Mouse (Mus musculus): ENCODE measurements around the gene Higd1c. TPM values are rescaled to one million over a fixed set of nuclear protein-coding genes. Genes with fewer than 3 reads are reported as not detected.
"Not testable (repeated sequence)": the region's sequence is repeated elsewhere in the genome, so short reads cannot be mapped to it uniquely, and the experiment has no call there.

Higd1c gene
- polyA plus RNA-seq, 1 experiment = not detected

- no peaks in the 10 kb centered on the region for H3K36me3 ChIP-seq (ENCODE audit: control insufficient read depth, insufficient read depth, low read length, poor library complexity, severe bottlenecking)
- TF ChIP-seq POLR2A (IDR thresholded peaks at IDR 0.05; ENCODE audit: insufficient read depth, low read length) (no peak), CTCF (IDR thresholded peaks at IDR 0.05; ENCODE audit: low read depth, low read length) (no peak), EP300 (IDR thresholded peaks at IDR 0.05; ENCODE audit: insufficient read depth, low read depth, low read length) (no peak)
- H3K9ac ChIP-seq (ENCODE audit: low read depth, poor library complexity, severe bottlenecking) = no peak within 1 kb of the TSS
- H3K4me3 ChIP-seq (ENCODE audit: low read depth, low read length) = 0 out of 2 replicates have a peak within 1 kb of the TSS, but pooled peaks have one; percentile 23
- no peaks in the 10 kb centered on the region for H3K27me3 ChIP-seq (ENCODE audit: control insufficient read depth, insufficient read depth, low read length, poor library complexity, severe bottlenecking)
- no peak within 1 kb of the TSS for H3K27ac ChIP-seq (ENCODE audit: insufficient read depth, low read length)
- no peaks in the 10 kb centered on the region for H3K4me1 ChIP-seq (ENCODE audit: control insufficient read depth, insufficient read depth, low read length)
- no peaks in the 10 kb centered on the region for H3K9me3 ChIP-seq (replicated peaks; ENCODE audit: control insufficient read depth, insufficient read depth, low read length, poor library complexity, severe bottlenecking)
Observed at GRCm38 (mm10) chr15:100352711-100353250, 11.6 kb upstream of the Higd1c start, which contains the start of the genes Methig1 and Mettl7a2. Gene Methig1 (plus strand): TSS chr15:100353149. Gene Mettl7a2 (plus strand): TSS chr15:100353200.

- H3K27ac ChIP-seq (ENCODE audit: insufficient read depth, low read length); H3K9ac ChIP-seq (ENCODE audit: low read depth, poor library complexity, severe bottlenecking); H3K36me3 ChIP-seq (ENCODE audit: control insufficient read depth, insufficient read depth, low read length, poor library complexity, severe bottlenecking); H3K9me3 ChIP-seq (replicated peaks; ENCODE audit: control insufficient read depth, insufficient read depth, low read length, poor library complexity, severe bottlenecking); H3K4me1 ChIP-seq (ENCODE audit: control insufficient read depth, insufficient read depth, low read length); H3K27me3 ChIP-seq (ENCODE audit: control insufficient read depth, insufficient read depth, low read length, poor library complexity, severe bottlenecking); H3K4me3 ChIP-seq (ENCODE audit: low read depth, low read length): not testable (repeated sequence)
Observed at GRCm38 (mm10) chr15:100353399-100353798, 10.9 kb upstream of the Higd1c start.

- Histone ChIP-seq H3K27ac (ENCODE audit: insufficient read depth, low read length) (no peak overlapping the region), H3K27me3 (ENCODE audit: control insufficient read depth, insufficient read depth, low read length, poor library complexity, severe bottlenecking) (no peaks in the 10 kb centered on the region), H3K4me3 (ENCODE audit: low read depth, low read length) (no peak overlapping the region), H3K36me3 (ENCODE audit: control insufficient read depth, insufficient read depth, low read length, poor library complexity, severe bottlenecking) (no peaks in the 10 kb centered on the region), H3K9me3 (replicated peaks; ENCODE audit: control insufficient read depth, insufficient read depth, low read length, poor library complexity, severe bottlenecking) (no peaks in the 10 kb centered on the region), H3K9ac (ENCODE audit: low read depth, poor library complexity, severe bottlenecking) (no peak overlapping the region), H3K4me1 (ENCODE audit: control insufficient read depth, insufficient read depth, low read length) (no peaks in the 10 kb centered on the region)
- TF ChIP-seq CTCF (IDR thresholded peaks at IDR 0.05; ENCODE audit: low read depth, low read length) (no peak), EP300 (IDR thresholded peaks at IDR 0.05; ENCODE audit: insufficient read depth, low read depth, low read length) (no peak), POLR2A (IDR thresholded peaks at IDR 0.05; ENCODE audit: insufficient read depth, low read length) (no peak)
Observed at GRCm38 (mm10) chr15:100355876-100356275, 8.5 kb upstream of the Higd1c start.

GRCm38 (mm10) chr15:100365967-100366366, 1.6 kb downstream of the Higd1c start:
- H3K4me1 ChIP-seq (ENCODE audit: control insufficient read depth, insufficient read depth, low read length); H3K36me3 ChIP-seq (ENCODE audit: control insufficient read depth, insufficient read depth, low read length, poor library complexity, severe bottlenecking); H3K4me3 ChIP-seq (ENCODE audit: low read depth, low read length); H3K9ac ChIP-seq (ENCODE audit: low read depth, poor library complexity, severe bottlenecking); H3K27ac ChIP-seq (ENCODE audit: insufficient read depth, low read length); H3K9me3 ChIP-seq (replicated peaks; ENCODE audit: control insufficient read depth, insufficient read depth, low read length, poor library complexity, severe bottlenecking); H3K27me3 ChIP-seq (ENCODE audit: control insufficient read depth, insufficient read depth, low read length, poor library complexity, severe bottlenecking): not testable (repeated sequence)

DNA sequence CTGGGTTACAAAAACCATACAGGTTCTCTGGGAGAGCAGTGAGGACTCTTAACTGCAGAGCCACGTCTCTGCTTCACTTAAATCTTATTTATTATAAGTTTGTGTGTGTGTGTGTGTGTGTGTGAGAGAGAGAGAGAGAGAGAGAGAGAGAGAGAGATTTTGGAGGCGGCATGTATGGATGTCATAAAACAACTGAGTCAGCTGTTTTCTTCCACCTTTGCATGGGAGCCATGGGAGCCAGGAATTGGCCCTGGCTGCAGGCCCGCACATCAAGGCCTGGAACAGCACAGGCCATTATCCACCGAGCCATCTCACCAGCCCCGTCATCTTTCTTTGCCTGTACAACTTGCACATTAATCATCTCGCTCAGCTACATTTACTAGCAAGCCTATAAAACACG, 2.8 kb downstream of the Higd1c start:
- no peak overlapping the region for H3K9ac ChIP-seq (ENCODE audit: low read depth, poor library complexity, severe bottlenecking)
- H3K4me3 ChIP-seq (ENCODE audit: low read depth, low read length) = no peak overlapping the region
- H3K36me3 ChIP-seq (ENCODE audit: control insufficient read depth, insufficient read depth, low read length, poor library complexity, severe bottlenecking) = no peaks in the 10 kb centered on the region
- no peaks in the 10 kb centered on the region for H3K9me3 ChIP-seq (replicated peaks; ENCODE audit: control insufficient read depth, insufficient read depth, low read length, poor library complexity, severe bottlenecking)
- TF ChIP-seq EP300 (IDR thresholded peaks at IDR 0.05; ENCODE audit: insufficient read depth, low read depth, low read length) (no peak), POLR2A (IDR thresholded peaks at IDR 0.05; ENCODE audit: insufficient read depth, low read length) (no peak), CTCF (IDR thresholded peaks at IDR 0.05; ENCODE audit: low read depth, low read length) (no peak)
- no peak overlapping the region for H3K27ac ChIP-seq (ENCODE audit: insufficient read depth, low read length)
- no peaks in the 10 kb centered on the region for H3K4me1 ChIP-seq (ENCODE audit: control insufficient read depth, insufficient read depth, low read length)
- H3K27me3 ChIP-seq (ENCODE audit: control insufficient read depth, insufficient read depth, low read length, poor library complexity, severe bottlenecking) = no peaks in the 10 kb centered on the region

- no peak overlapping the region for H3K4me3 ChIP-seq (ENCODE audit: low read depth, low read length)
- TF ChIP-seq POLR2A (IDR thresholded peaks at IDR 0.05; ENCODE audit: insufficient read depth, low read length) (no peak), EP300 (IDR thresholded peaks at IDR 0.05; ENCODE audit: insufficient read depth, low read depth, low read length) (no peak), CTCF (IDR thresholded peaks at IDR 0.05; ENCODE audit: low read depth, low read length) (no peak)
- no peaks in the 10 kb centered on the region for H3K36me3 ChIP-seq (ENCODE audit: control insufficient read depth, insufficient read depth, low read length, poor library complexity, severe bottlenecking)
- no peaks in the 10 kb centered on the region for H3K9me3 ChIP-seq (replicated peaks; ENCODE audit: control insufficient read depth, insufficient read depth, low read length, poor library complexity, severe bottlenecking)
- H3K27me3 ChIP-seq (ENCODE audit: control insufficient read depth, insufficient read depth, low read length, poor library complexity, severe bottlenecking) = no peaks in the 10 kb centered on the region
- no peak overlapping the region for H3K27ac ChIP-seq (ENCODE audit: insufficient read depth, low read length)
- no peak overlapping the region for H3K9ac ChIP-seq (ENCODE audit: low read depth, poor library complexity, severe bottlenecking)
- no peaks in the 10 kb centered on the region for H3K4me1 ChIP-seq (ENCODE audit: control insufficient read depth, insufficient read depth, low read length)
Observed at GRCm38 (mm10) chr15:100375066-100375465, 10.7 kb downstream of the Higd1c start.

DNA sequence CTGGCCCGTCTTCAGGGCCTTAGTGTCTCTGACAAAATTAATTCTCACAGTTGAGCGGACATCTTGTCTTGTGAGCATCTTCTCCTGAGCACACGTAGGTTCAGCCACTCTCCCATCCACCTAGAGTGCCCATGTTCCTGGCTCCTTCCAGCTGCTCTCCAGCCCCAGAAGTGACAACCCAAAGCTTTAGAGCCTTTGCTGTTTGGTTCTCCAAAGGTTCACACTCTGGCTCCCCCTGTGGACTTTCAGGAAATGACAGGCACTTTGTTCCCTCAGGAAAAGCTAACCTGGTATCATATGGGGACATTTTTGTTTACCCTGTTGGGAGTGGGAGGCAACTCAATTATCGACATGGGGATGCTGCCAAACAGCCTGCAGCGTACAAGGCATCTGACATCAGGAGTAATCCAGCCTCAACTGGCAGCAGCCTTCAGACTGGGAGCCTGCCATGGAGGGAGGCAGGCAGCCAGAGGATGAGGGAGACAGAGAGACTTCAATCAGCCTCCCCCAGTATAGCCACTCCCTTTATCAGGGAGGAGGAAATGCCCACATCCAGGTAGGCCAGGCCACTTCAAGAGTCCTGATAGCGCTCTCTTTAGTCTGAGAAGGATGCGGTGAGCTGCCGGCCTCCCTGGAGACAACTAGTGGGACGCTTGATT, 13.6 kb downstream of the Higd1c start:
- not testable (repeated sequence) for H3K4me1 ChIP-seq (ENCODE audit: control insufficient read depth, insufficient read depth, low read length); H3K36me3 ChIP-seq (ENCODE audit: control insufficient read depth, insufficient read depth, low read length, poor library complexity, severe bottlenecking); H3K4me3 ChIP-seq (ENCODE audit: low read depth, low read length); H3K9ac ChIP-seq (ENCODE audit: low read depth, poor library complexity, severe bottlenecking); H3K9me3 ChIP-seq (replicated peaks; ENCODE audit: control insufficient read depth, insufficient read depth, low read length, poor library complexity, severe bottlenecking); H3K27me3 ChIP-seq (ENCODE audit: control insufficient read depth, insufficient read depth, low read length, poor library complexity, severe bottlenecking); H3K27ac ChIP-seq (ENCODE audit: insufficient read depth, low read length)

Measured in ES-Bruce4 (cell line).